Mouse (Mus musculus) duodenum, adult 2 months (tissue): ENCODE data around the gene Olfr659. TPM values are rescaled to one million over a fixed set of nuclear protein-coding genes. Genes with fewer than 3 reads are reported as not detected.

Source experiments
- polyA plus RNA-seq: library from polyadenylated mRNA; depleted of rRNA; stranded (reverse); fragments of >200 nt; gene quantifications from 2 replicates; pipeline ENCODE4 v1.2.3, GENCODE M21; 2012; ENCODE audit warnings: low replicate concordance; rRNA removed

Gene Olfr659
- not detected in 2 replicates for polyA plus RNA-seq

DNA sequence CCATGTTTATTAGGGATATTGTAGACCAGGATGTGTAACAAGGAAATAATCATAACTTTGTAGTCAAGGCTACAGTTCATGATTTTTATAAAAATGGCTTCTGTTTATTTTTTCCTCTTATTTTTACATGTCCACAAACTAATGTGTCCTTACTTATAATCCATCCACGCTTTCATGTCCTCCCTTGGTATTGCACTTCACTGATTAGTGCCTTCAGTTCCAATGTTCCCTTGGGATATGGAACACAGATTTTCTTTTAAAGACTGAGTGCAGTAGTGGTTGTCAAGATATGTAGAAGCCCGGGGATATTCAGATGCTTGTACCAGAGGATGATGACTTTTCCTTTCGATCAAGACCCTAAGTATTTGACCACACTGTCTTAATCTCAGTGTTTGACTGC, at the start of gene Olfr659:
Gene Olfr659 (plus strand): TSS at position 301 of the 400 bp plus-strand sequence.

GRCm38 (mm10) chr7:104624494-104624893, 42.1 kb upstream of the Olfr659 start, which contains the start of gene Olfr657:
TSS of gene Olfr657 (plus strand) at chr7:104624794.

GRCm38 (mm10) chr7:104646841-104647482, 19.6 kb upstream of the Olfr659 start, which contains the start of gene Olfr658:
TSS of gene Olfr658 (minus strand) at chr7:104647305.

DNA sequence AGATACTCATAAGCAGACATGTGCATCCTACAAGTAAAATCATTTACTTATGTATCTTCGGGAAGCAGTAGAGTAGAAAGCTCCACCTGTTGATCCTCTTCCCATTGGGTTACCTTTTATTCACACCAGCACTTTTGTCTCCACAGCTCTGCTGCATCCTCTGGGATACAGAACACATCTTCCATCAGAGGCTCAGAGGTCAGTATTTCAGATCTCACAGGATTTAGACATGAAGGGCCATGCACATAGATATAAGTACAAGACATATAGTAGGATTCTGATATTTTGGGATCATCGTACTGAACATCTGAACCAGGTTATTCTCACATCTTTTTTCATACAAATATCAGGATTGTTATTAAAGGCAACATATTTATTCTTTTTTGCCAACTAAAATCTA, 19.6 kb downstream of the Olfr659 start, which contains the start of gene Olfr661:
Gene Olfr661 (plus strand): TSS at position 301 of the 400 bp plus-strand sequence.

Other genes starting within 250 kb of the Olfr659 start
- 0.40 and 0.83 TPM in 2 replicates for gene Trim30a, start 201.6 kb upstream of the Olfr659 start, polyA plus RNA-seq
- gene Trim30d, start 158.9 kb upstream of the Olfr659 start, polyA plus RNA-seq: 2.6 TPM in 2 replicates
- gene Olfr651, start 116.6 kb upstream of the Olfr659 start, polyA plus RNA-seq: not detected in 2 replicates
- gene Olfr652, start 105.9 kb upstream of the Olfr659 start, polyA plus RNA-seq: not detected in 2 replicates
- not detected in 2 replicates for gene Olfr653, start 89.4 kb upstream of the Olfr659 start, polyA plus RNA-seq
- not detected in 2 replicates for gene Olfr654, start 79.7 kb upstream of the Olfr659 start, polyA plus RNA-seq
- not detected in 2 replicates for gene Olfr655, start 65.0 kb upstream of the Olfr659 start, polyA plus RNA-seq
- not detected in 2 replicates for gene Olfr656, start 52.8 kb upstream of the Olfr659 start, polyA plus RNA-seq
- not detected in 2 replicates for gene Olfr657, start 42.0 kb upstream of the Olfr659 start, polyA plus RNA-seq
- gene Olfr658, start 19.4 kb upstream of the Olfr659 start, polyA plus RNA-seq: 0.11 TPM in 1 of 2 replicates, not detected in the other
- not detected in 2 replicates for gene Olfr661, start 19.7 kb downstream of the Olfr659 start, polyA plus RNA-seq
- gene Usp17le, start 110.7 kb downstream of the Olfr659 start, polyA plus RNA-seq: not detected in 2 replicates
- gene Usp17lb, start 175.8 kb downstream of the Olfr659 start, polyA plus RNA-seq: not detected in 2 replicates
- gene Usp17la, start 190.3 kb downstream of the Olfr659 start, polyA plus RNA-seq: not detected in 2 replicates
- gene Olfr665, start 211.3 kb downstream of the Olfr659 start, polyA plus RNA-seq: not detected in 2 replicates
- gene Olfr666, start 229.2 kb downstream of the Olfr659 start, polyA plus RNA-seq: not detected in 2 replicates